Mouse (Mus musculus): ENCODE measurements at regions not wholly inside any gene's neighbourhood (a gene's known extent, or its start where the extent isn't known, plus 50 kb on each side); places are given as distances from the start of the nearest gene placed in this dataset.

DNA sequence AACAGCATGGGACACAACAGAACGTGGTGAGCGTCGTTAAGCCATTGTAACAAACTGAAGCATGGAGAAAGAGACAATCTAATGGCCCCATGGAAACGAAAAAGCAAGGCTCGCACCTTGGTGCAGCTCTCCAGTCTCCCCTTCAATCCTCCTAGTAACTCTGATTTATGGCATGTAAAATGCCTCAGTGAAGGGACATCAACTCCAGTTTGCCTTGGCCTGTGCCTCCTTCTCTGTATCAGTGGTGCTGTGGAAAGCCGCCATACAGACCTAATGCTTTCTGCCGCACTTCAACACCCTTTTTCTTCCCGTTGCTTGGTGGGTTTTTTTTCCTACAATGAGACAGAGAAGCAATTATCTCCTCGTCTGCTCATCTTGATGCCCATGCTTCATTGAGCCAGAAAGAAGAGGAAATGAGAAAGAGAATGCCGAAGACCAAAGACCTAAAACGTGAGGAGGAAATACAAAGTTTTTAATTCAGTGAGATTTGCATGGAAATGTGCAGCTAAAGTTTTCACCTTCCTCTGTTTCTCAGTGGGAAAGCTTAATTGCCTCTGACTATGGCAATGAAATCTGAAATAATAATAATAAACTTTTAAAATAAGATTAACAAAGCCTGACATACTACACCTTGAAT, 241.4 kb downstream of the Lrrn1 start:
- H3K9me3 ChIP-seq (ENCODE audit: low read length): no peaks in the 10 kb centered on the region
- H3K27me3 ChIP-seq (ENCODE audit: insufficient read depth, low read length): no peaks in the 10 kb centered on the region
- WGBS: 70% methylated on average over 11 of the region's 11 CpGs
- H3K4me2 ChIP-seq (ENCODE audit: low read depth, low read length, poor library complexity, severe bottlenecking): no peak overlapping the region
- peak; percentile 8 for DNase-seq (ENCODE audit: low spot score)
- H3K9ac ChIP-seq (replicated peaks; ENCODE audit: low read length, poor library complexity, severe bottlenecking): no peak overlapping the region
- ATAC-seq (ENCODE audit: low FRiP score): no peak
- H3K36me3 ChIP-seq (ENCODE audit: insufficient read depth, low read length): no peaks in the 10 kb centered on the region
- no peak overlapping the region for H3K4me3 ChIP-seq (ENCODE audit: low read depth, low read length)
- no peaks in the 10 kb centered on the region for H3K4me1 ChIP-seq (ENCODE audit: insufficient read depth, low read length)
- TF ChIP-seq CTCF (IDR thresholded peaks at IDR 0.05): no peak
- H3K27ac ChIP-seq (ENCODE audit: low read depth, low read length): no peak overlapping the region

- Histone ChIP-seq H3K36me3 (ENCODE audit: insufficient read depth, low read length) (no peaks in the 10 kb centered on the region), H3K27me3 (ENCODE audit: insufficient read depth, low read length) (no peaks in the 10 kb centered on the region), H3K9ac (replicated peaks; ENCODE audit: low read length, poor library complexity, severe bottlenecking) (no peak overlapping the region), H3K9me3 (ENCODE audit: low read length) (no peaks in the 10 kb centered on the region), H3K27ac (ENCODE audit: low read depth, low read length) (no peak overlapping the region), H3K4me3 (ENCODE audit: low read depth, low read length) (no peak overlapping the region), H3K4me1 (ENCODE audit: insufficient read depth, low read length) (no peaks in the 10 kb centered on the region), H3K4me2 (ENCODE audit: low read depth, low read length, poor library complexity, severe bottlenecking) (no peak overlapping the region)
- DNase-seq (ENCODE audit: low spot score): no peak
- TF ChIP-seq CTCF (IDR thresholded peaks at IDR 0.05): no peak
- 85% methylated on average over 2 of the region's 2 CpGs for WGBS
- ATAC-seq (ENCODE audit: low FRiP score): no peak
Measured at GRCm38 (mm10) chr6:107784998-107785397, 255.4 kb downstream of the Lrrn1 start.

- Histone ChIP-seq H3K27ac (ENCODE audit: low read depth, low read length) (no peak overlapping the region), H3K4me1 (ENCODE audit: insufficient read depth, low read length) (no peaks in the 10 kb centered on the region), H3K9me3 (ENCODE audit: low read length) (no peaks in the 10 kb centered on the region), H3K27me3 (ENCODE audit: insufficient read depth, low read length) (no peaks in the 10 kb centered on the region), H3K4me3 (ENCODE audit: low read depth, low read length) (no peak overlapping the region), H3K9ac (replicated peaks; ENCODE audit: low read length, poor library complexity, severe bottlenecking) (no peak overlapping the region), H3K4me2 (ENCODE audit: low read depth, low read length, poor library complexity, severe bottlenecking) (no peak overlapping the region), H3K36me3 (ENCODE audit: insufficient read depth, low read length) (no peaks in the 10 kb centered on the region)
- WGBS: 79% methylated on average over 2 of the region's 2 CpGs
- ATAC-seq (ENCODE audit: low FRiP score) (no peak), DNase-seq (ENCODE audit: low spot score) (no peak)
- TF ChIP-seq CTCF (IDR thresholded peaks at IDR 0.05): no peak
Measured at GRCm38 (mm10) chr6:107788224-107788893, 258.8 kb downstream of the Lrrn1 start.

GRCm38 (mm10) chr6:107797845-107798244, 267.0 kb upstream of the Setmar start:
- H3K9ac ChIP-seq (replicated peaks; ENCODE audit: low read length, poor library complexity, severe bottlenecking): no peak overlapping the region
- DNase-seq (ENCODE audit: low spot score) (no peak), ATAC-seq (ENCODE audit: low FRiP score) (no peak)
- H3K9me3 ChIP-seq (ENCODE audit: low read length): no peaks in the 10 kb centered on the region
- no peaks in the 10 kb centered on the region for H3K36me3 ChIP-seq (ENCODE audit: insufficient read depth, low read length)
- H3K27me3 ChIP-seq (ENCODE audit: insufficient read depth, low read length): no peaks in the 10 kb centered on the region
- WGBS: 84% methylated on average over 2 of the region's 2 CpGs
- no peak overlapping the region for H3K4me3 ChIP-seq (ENCODE audit: low read depth, low read length)
- H3K4me2 ChIP-seq (ENCODE audit: low read depth, low read length, poor library complexity, severe bottlenecking): no peak overlapping the region
- no peak for TF ChIP-seq CTCF (IDR thresholded peaks at IDR 0.05)
- no peak overlapping the region for H3K27ac ChIP-seq (ENCODE audit: low read depth, low read length)
- H3K4me1 ChIP-seq (ENCODE audit: insufficient read depth, low read length): no peaks in the 10 kb centered on the region

GRCm38 (mm10) chr6:107803056-107803455, 261.8 kb upstream of the Setmar start:
- H3K27ac ChIP-seq (ENCODE audit: low read depth, low read length): no peak overlapping the region
- ATAC-seq (ENCODE audit: low FRiP score): no peak
- TF ChIP-seq CTCF (IDR thresholded peaks at IDR 0.05): no peak
- H3K36me3 ChIP-seq (ENCODE audit: insufficient read depth, low read length): no peaks in the 10 kb centered on the region
- H3K4me3 ChIP-seq (ENCODE audit: low read depth, low read length): no peak overlapping the region
- no peaks in the 10 kb centered on the region for H3K4me1 ChIP-seq (ENCODE audit: insufficient read depth, low read length)
- H3K9me3 ChIP-seq (ENCODE audit: low read length): no peaks in the 10 kb centered on the region
- no peak overlapping the region for H3K9ac ChIP-seq (replicated peaks; ENCODE audit: low read length, poor library complexity, severe bottlenecking)
- no peak overlapping the region for H3K4me2 ChIP-seq (ENCODE audit: low read depth, low read length, poor library complexity, severe bottlenecking)
- H3K27me3 ChIP-seq (ENCODE audit: insufficient read depth, low read length): no peaks in the 10 kb centered on the region
- DNase-seq (ENCODE audit: low spot score): no peak
